Mouse (Mus musculus) stomach, postnatal 0 days (tissue): Measurements from ENCODE around the gene 1700001C02Rik.

ENCODE experiments used
- CTCF ChIP-seq: IDR thresholded peaks from 2 replicates; pipeline ENCODE4 v1.5.1; 2016; ENCODE audit warnings: antibody characterized with exemption, low read depth, mild to moderate bottlenecking, moderate library complexity
- EP300 ChIP-seq: optimal IDR thresholded peaks from 2 replicates; pipeline ENCODE3; 2016; ENCODE audit warnings: antibody characterized with exemption

- TF ChIP-seq EP300 (no peak), CTCF (no peak)
These were observed 25.4 kb upstream of the 1700001C02Rik start for GRCm38 (mm10) chr5:30440308-30440906.
